Mouse (Mus musculus): ENCODE data around the gene 1700010I14Rik. TPM values are rescaled to one million over a fixed set of nuclear protein-coding genes. Genes with fewer than 3 reads are reported as not detected.
A peak's percentile ranks its signal among the peaks of the same experiment; 100 is the strongest.

1700010I14Rik gene
- polyA plus RNA-seq, 1 experiment from 2014 or later = 1.0 TPM

GRCm38 (mm10) chr17:8987369-8987768 lies 764 bp upstream of the 1700010I14Rik start:
- Histone ChIP-seq H3K27me3 (replicated peaks; ENCODE audit: control insufficient read depth, insufficient read depth, low read length) (no peaks in the 10 kb centered on the region), H3K4me2 (ENCODE audit: low read length) (no peak overlapping the region), H3K27ac (ENCODE audit: low read depth) (no peak overlapping the region), H3K4me1 (replicated peaks; ENCODE audit: control insufficient read depth, insufficient read depth, low read length) (no peaks in the 10 kb centered on the region), H3K4me3 (ENCODE audit: low read depth, low read length) (no peak overlapping the region), H3K36me3 (ENCODE audit: control insufficient read depth, insufficient read depth, low read length) (no peaks in the 10 kb centered on the region), H3K9ac (ENCODE audit: low read length) (no peak overlapping the region), H3K9me3 (ENCODE audit: control insufficient read depth, low read length) (no peaks in the 10 kb centered on the region)
- 71% methylated on average over 5 of the region's 5 CpGs for WGBS
- ATAC-seq (replicated peaks; ENCODE audit: low FRiP score, low TSS enrichment, low read depth) (no peak), DNase-seq (ENCODE audit: low spot score) (no peak)

GRCm38 (mm10) chr17:8991160-8991559 lies 3.0 kb downstream of the 1700010I14Rik start:
- ATAC-seq (replicated peaks; ENCODE audit: low FRiP score, low TSS enrichment, low read depth) (no peak), DNase-seq (ENCODE audit: low spot score) (peak; percentile 54)
- Histone ChIP-seq H3K27ac (ENCODE audit: low read depth) (no peak overlapping the region), H3K9ac (ENCODE audit: low read length) (no peak overlapping the region), H3K4me1 (replicated peaks; ENCODE audit: control insufficient read depth, insufficient read depth, low read length) (no peaks in the 10 kb centered on the region), H3K36me3 (ENCODE audit: control insufficient read depth, insufficient read depth, low read length) (no peaks in the 10 kb centered on the region), H3K4me2 (ENCODE audit: low read length) (no peak overlapping the region), H3K4me3 (ENCODE audit: low read depth, low read length) (no peak overlapping the region), H3K9me3 (ENCODE audit: control insufficient read depth, low read length) (no peaks in the 10 kb centered on the region), H3K27me3 (replicated peaks; ENCODE audit: control insufficient read depth, insufficient read depth, low read length) (no peaks in the 10 kb centered on the region)
- WGBS = 33% methylated on average over 8 of the region's 8 CpGs

GRCm38 (mm10) chr17:8995344-8995743 lies 7.2 kb downstream of the 1700010I14Rik start:
- H3K4me1 ChIP-seq (replicated peaks; ENCODE audit: control insufficient read depth, insufficient read depth, low read length) = no peaks in the 10 kb centered on the region
- no peak overlapping the region for H3K9ac ChIP-seq (ENCODE audit: low read length)
- H3K27ac ChIP-seq (ENCODE audit: low read depth) = no peak overlapping the region
- no peaks in the 10 kb centered on the region for H3K27me3 ChIP-seq (replicated peaks; ENCODE audit: control insufficient read depth, insufficient read depth, low read length)
- no peaks in the 10 kb centered on the region for H3K36me3 ChIP-seq (ENCODE audit: control insufficient read depth, insufficient read depth, low read length)
- no peak overlapping the region for H3K4me3 ChIP-seq (ENCODE audit: low read depth, low read length)
- H3K4me2 ChIP-seq (ENCODE audit: low read length) = no peak overlapping the region
- no peaks in the 10 kb centered on the region for H3K9me3 ChIP-seq (ENCODE audit: control insufficient read depth, low read length)
- DNase-seq (ENCODE audit: low spot score) (no peak), ATAC-seq (replicated peaks; ENCODE audit: low FRiP score, low TSS enrichment, low read depth) (no peak)
- WGBS = 75% methylated on average over 1 of the region's 1 CpGs

- Histone ChIP-seq H3K36me3 (ENCODE audit: control insufficient read depth, insufficient read depth, low read length) (no peaks in the 10 kb centered on the region), H3K4me3 (ENCODE audit: low read depth, low read length) (no peak overlapping the region), H3K4me1 (replicated peaks; ENCODE audit: control insufficient read depth, insufficient read depth, low read length) (no peaks in the 10 kb centered on the region), H3K9me3 (ENCODE audit: control insufficient read depth, low read length) (no peaks in the 10 kb centered on the region), H3K27me3 (replicated peaks; ENCODE audit: control insufficient read depth, insufficient read depth, low read length) (no peaks in the 10 kb centered on the region), H3K4me2 (ENCODE audit: low read length) (no peak overlapping the region), H3K27ac (ENCODE audit: low read depth) (no peak overlapping the region), H3K9ac (ENCODE audit: low read length) (no peak overlapping the region)
- WGBS = 80% methylated on average over 4 of the region's 4 CpGs
- ATAC-seq (replicated peaks; ENCODE audit: low FRiP score, low TSS enrichment, low read depth) (no peak), DNase-seq (ENCODE audit: low spot score) (no peak)
Measured at GRCm38 (mm10) chr17:9002438-9002837, 14.3 kb downstream of the 1700010I14Rik start.

- ATAC-seq (replicated peaks; ENCODE audit: low FRiP score, low TSS enrichment, low read depth) = no peak
- WGBS = 68% methylated on average over 4 of the region's 4 CpGs
- Histone ChIP-seq H3K4me2 (ENCODE audit: low read length) (no peak overlapping the region), H3K36me3 (ENCODE audit: control insufficient read depth, insufficient read depth, low read length) (no peaks in the 10 kb centered on the region), H3K9ac (ENCODE audit: low read length) (no peak overlapping the region), H3K27ac (ENCODE audit: low read depth) (no peak overlapping the region), H3K27me3 (replicated peaks; ENCODE audit: control insufficient read depth, insufficient read depth, low read length) (no peaks in the 10 kb centered on the region), H3K9me3 (ENCODE audit: control insufficient read depth, low read length) (no peaks in the 10 kb centered on the region), H3K4me1 (replicated peaks; ENCODE audit: control insufficient read depth, insufficient read depth, low read length) (no peaks in the 10 kb centered on the region), H3K4me3 (ENCODE audit: low read depth, low read length) (no peak overlapping the region)
- no peak for DNase-seq (ENCODE audit: low spot score)
Measured at GRCm38 (mm10) chr17:9004516-9004915, 16.4 kb downstream of the 1700010I14Rik start.

GRCm38 (mm10) chr17:9023198-9023942 lies 35.2 kb downstream of the 1700010I14Rik start:
- no peaks in the 10 kb centered on the region for H3K36me3 ChIP-seq (ENCODE audit: control insufficient read depth, insufficient read depth, low read length)
- H3K4me1 ChIP-seq (replicated peaks; ENCODE audit: control insufficient read depth, insufficient read depth, low read length) = no peaks in the 10 kb centered on the region
- no peaks in the 10 kb centered on the region for H3K27me3 ChIP-seq (replicated peaks; ENCODE audit: control insufficient read depth, insufficient read depth, low read length)
- no peaks in the 10 kb centered on the region for H3K9me3 ChIP-seq (ENCODE audit: control insufficient read depth, low read length)
- no peak overlapping the region for H3K9ac ChIP-seq (ENCODE audit: low read length)
- ATAC-seq (replicated peaks; ENCODE audit: low FRiP score, low TSS enrichment, low read depth) = no peak
- H3K27ac ChIP-seq (ENCODE audit: low read depth) = no peak overlapping the region
- H3K4me2 ChIP-seq (ENCODE audit: low read length) = no peak overlapping the region
- H3K4me3 ChIP-seq (ENCODE audit: low read depth, low read length) = no peak overlapping the region
- WGBS = 30% methylated on average over 14 of the region's 14 CpGs
- no peak for DNase-seq (ENCODE audit: low spot score)

- H3K4me3 ChIP-seq (ENCODE audit: low read depth, low read length) = no peak overlapping the region
- no peak for DNase-seq (ENCODE audit: low spot score)
- H3K9me3 ChIP-seq (ENCODE audit: control insufficient read depth, low read length) = no peaks in the 10 kb centered on the region
- no peak overlapping the region for H3K4me2 ChIP-seq (ENCODE audit: low read length)
- ATAC-seq (replicated peaks; ENCODE audit: low FRiP score, low TSS enrichment, low read depth) = no peak
- H3K9ac ChIP-seq (ENCODE audit: low read length) = no peak overlapping the region
- no peak overlapping the region for H3K27ac ChIP-seq (ENCODE audit: low read depth)
- no peaks in the 10 kb centered on the region for H3K36me3 ChIP-seq (ENCODE audit: control insufficient read depth, insufficient read depth, low read length)
- no peaks in the 10 kb centered on the region for H3K27me3 ChIP-seq (replicated peaks; ENCODE audit: control insufficient read depth, insufficient read depth, low read length)
- WGBS = 55% methylated on average over 5 of the region's 5 CpGs
- no peaks in the 10 kb centered on the region for H3K4me1 ChIP-seq (replicated peaks; ENCODE audit: control insufficient read depth, insufficient read depth, low read length)
Measured at GRCm38 (mm10) chr17:9030181-9030580, 42.0 kb downstream of the 1700010I14Rik start.

GRCm38 (mm10) chr17:9031241-9032141 lies 43.4 kb downstream of the 1700010I14Rik start:
- Histone ChIP-seq H3K27ac (ENCODE audit: low read depth) (no peak overlapping the region), H3K36me3 (ENCODE audit: control insufficient read depth, insufficient read depth, low read length) (no peaks in the 10 kb centered on the region), H3K9ac (ENCODE audit: low read length) (no peak overlapping the region), H3K4me3 (ENCODE audit: low read depth, low read length) (no peak overlapping the region), H3K4me2 (ENCODE audit: low read length) (peak overlapping the region; percentile 35), H3K9me3 (ENCODE audit: control insufficient read depth, low read length) (no peaks in the 10 kb centered on the region), H3K27me3 (replicated peaks; ENCODE audit: control insufficient read depth, insufficient read depth, low read length) (no peaks in the 10 kb centered on the region), H3K4me1 (replicated peaks; ENCODE audit: control insufficient read depth, insufficient read depth, low read length) (no peaks in the 10 kb centered on the region)
- DNase-seq (ENCODE audit: low spot score) (peak; percentile 89), ATAC-seq (replicated peaks; ENCODE audit: low FRiP score, low TSS enrichment, low read depth) (0 out of 2 replicates have a peak, but pooled peaks have one; percentile 50)
- WGBS = 18% methylated on average over 24 of the region's 24 CpGs

Measured in intestine, embryonic 14.5 days (tissue).